Mouse (Mus musculus) hindbrain, embryonic 11.5 days (tissue): ENCODE measurements around the gene Arl8b. TPM values are rescaled to one million over a fixed set of nuclear protein-coding genes. Genes with fewer than 3 reads are reported as not detected.
"Not testable (repeated sequence)": the region's sequence is repeated elsewhere in the genome, so short reads cannot be mapped to it uniquely, and the experiment has no call there.

Source experiments
- ATAC-seq: fragments of 200-750 bp; cut with Nextera tagmentation; 2 replicates; pipeline ENCODE4 v1.8.0; 2017; ENCODE audit warnings: mild to moderate bottlenecking, moderate TSS enrichment, moderate library complexity; ENCODE audit not compliant: low FRiP score
- DNase-seq: peaks from one replicate; pipeline ENCODE4 v3.0.0-alpha.2; 2015; ENCODE audit warnings: low spot score
- H3K27ac ChIP-seq: fragments of 300-500 bp; sonication (generic); 2 replicates; pipeline ENCODE4 v1.5.1; 2014; ENCODE audit warnings: mild to moderate bottlenecking, low read depth, low read length
- H3K27me3 ChIP-seq: fragments of 300-500 bp; sonication (generic); 2 replicates; pipeline ENCODE4 v1.6.1; 2014; ENCODE audit warnings: mild to moderate bottlenecking, low read length, moderate library complexity, mixed read lengths; ENCODE audit not compliant: control insufficient read depth, insufficient read depth
- H3K36me3 ChIP-seq: fragments of 300-500 bp; sonication (generic); 2 replicates; pipeline ENCODE4 v1.6.1; 2014; ENCODE audit warnings: mild to moderate bottlenecking, low read length, moderate library complexity, mixed read lengths; ENCODE audit not compliant: control insufficient read depth, insufficient read depth
- H3K4me1 ChIP-seq: fragments of 300-500 bp; sonication (generic); replicated peaks from 2 replicates; pipeline ENCODE4 v1.6.1; 2014; ENCODE audit warnings: low read length, mixed read lengths; ENCODE audit not compliant: control insufficient read depth, insufficient read depth
- H3K4me2 ChIP-seq: fragments of 300-500 bp; sonication (generic); replicated peaks from 2 replicates; pipeline ENCODE4 v1.6.1; 2014; ENCODE audit warnings: mild to moderate bottlenecking, low read depth, low read length
- H3K4me3 ChIP-seq: fragments of 300-500 bp; sonication (generic); 2 replicates; pipeline ENCODE4 v1.5.1; 2014; ENCODE audit warnings: low read depth, low read length
- H3K9ac ChIP-seq: fragments of 300-500 bp; sonication (generic); 2 replicates; pipeline ENCODE4 v1.6.1; 2014; ENCODE audit warnings: low read depth, low read length
- H3K9me3 ChIP-seq: fragments of 300-500 bp; sonication (generic); 2 replicates; pipeline ENCODE4 v1.6.1; 2016; ENCODE audit warnings: low read length; ENCODE audit not compliant: control insufficient read depth
- WGBS: fragments of 180-500 bp; shearing (Covaris S2); extraction: QIAGEN DNeasy Blood & Tissue Kit; methylation state at CpG from one replicate; pipeline ENCODE4 v1.1.7; 2014; 5-methylcytosine and 5-hydroxymethylcytosine counted together
- polyA plus RNA-seq: library from polyadenylated mRNA; unstranded; fragments of >200 nt; fragmentation: Nextera tagmentation; extraction: Ambion mirVana; gene quantifications from 2 replicates; pipeline ENCODE4 v1.2.1, GENCODE M21; 2014

The Arl8b gene
- polyA plus RNA-seq, 1 experiment from 2014 or later = 77.3 TPM

GRCm38 (mm10) chr6:108852088-108852670, 69.3 kb downstream of the Arl8b start:
- no peak for ATAC-seq
- WGBS = 94% methylated on average over 8 of the region's 8 CpGs
- H3K4me3 ChIP-seq = no peak overlapping the region
- H3K9ac ChIP-seq = no peak overlapping the region
- no peaks in the 10 kb centered on the region for H3K4me1 ChIP-seq
- peaks cover 14% of the 10 kb centered on the region; the same call in 1 of the 2 replicates for H3K36me3 ChIP-seq
- no peak overlapping the region for H3K4me2 ChIP-seq
- H3K27me3 ChIP-seq = no peaks in the 10 kb centered on the region
- H3K9me3 ChIP-seq = no peaks in the 10 kb centered on the region
- DNase-seq = no peak
- H3K27ac ChIP-seq = no peak overlapping the region

- Histone ChIP-seq H3K27me3 (no peaks in the 10 kb centered on the region), H3K9me3 (no peaks in the 10 kb centered on the region), H3K27ac (no peak overlapping the region), H3K36me3 (peaks cover 14% of the 10 kb centered on the region; the same call in 1 of the 2 replicates), H3K4me3 (no peak overlapping the region), H3K4me1 (no peaks in the 10 kb centered on the region), H3K9ac (no peak overlapping the region), H3K4me2 (no peak overlapping the region)
- 91% methylated on average over 5 of the region's 5 CpGs for WGBS
- DNase-seq (no peak), ATAC-seq (no peak)
These were observed 70.1 kb downstream of the Arl8b start for GRCm38 (mm10) chr6:108852986-108853385.

GRCm38 (mm10) chr6:108858583-108858982, 75.7 kb downstream of the Arl8b start:
- H3K4me2 ChIP-seq = no peak overlapping the region
- H3K36me3 ChIP-seq = peaks cover 4% of the 10 kb centered on the region; the same call in 1 of the 2 replicates
- 94% methylated on average over 9 of the region's 9 CpGs for WGBS
- DNase-seq (no peak), ATAC-seq (no peak)
- H3K9ac ChIP-seq = no peak overlapping the region
- H3K9me3 ChIP-seq = no peaks in the 10 kb centered on the region; the same call in 1 of the 2 replicates
- H3K4me1 ChIP-seq = no peaks in the 10 kb centered on the region
- H3K27ac ChIP-seq = no peak overlapping the region
- no peaks in the 10 kb centered on the region for H3K27me3 ChIP-seq
- no peak overlapping the region for H3K4me3 ChIP-seq

GRCm38 (mm10) chr6:108861226-108861625, 78.3 kb downstream of the Arl8b start:
- Histone ChIP-seq H3K4me3 (no peak overlapping the region), H3K36me3 (no peaks in the 10 kb centered on the region), H3K27me3 (no peaks in the 10 kb centered on the region), H3K27ac (no peak overlapping the region), H3K9ac (no peak overlapping the region), H3K4me1 (no peaks in the 10 kb centered on the region), H3K4me2 (no peak overlapping the region), H3K9me3 (no peaks in the 10 kb centered on the region; the same call in 1 of the 2 replicates)
- ATAC-seq (no peak), DNase-seq (no peak)
- 73% methylated on average over 1 of the region's 1 CpGs for WGBS

- no peak overlapping the region for H3K9ac ChIP-seq
- no peaks in the 10 kb centered on the region; the same call in 1 of the 2 replicates for H3K9me3 ChIP-seq
- no peak overlapping the region for H3K4me3 ChIP-seq
- WGBS = 84% methylated on average over 2 of the region's 2 CpGs
- ATAC-seq (no peak), DNase-seq (no peak)
- no peaks in the 10 kb centered on the region for H3K27me3 ChIP-seq
- no peak overlapping the region for H3K4me2 ChIP-seq
- no peak overlapping the region for H3K27ac ChIP-seq
- no peaks in the 10 kb centered on the region for H3K36me3 ChIP-seq
- no peaks in the 10 kb centered on the region for H3K4me1 ChIP-seq
These were observed 79.6 kb downstream of the Arl8b start for GRCm38 (mm10) chr6:108862548-108862947.

- no peaks in the 10 kb centered on the region for H3K36me3 ChIP-seq
- no peak overlapping the region for H3K9ac ChIP-seq
- no peak overlapping the region for H3K4me2 ChIP-seq
- H3K4me1 ChIP-seq = no peaks in the 10 kb centered on the region
- no peaks in the 10 kb centered on the region for H3K27me3 ChIP-seq
- H3K9me3 ChIP-seq = no peaks in the 10 kb centered on the region; the same call in 1 of the 2 replicates
- no peak overlapping the region for H3K27ac ChIP-seq
- WGBS = 86% methylated on average over 5 of the region's 5 CpGs
- no peak for DNase-seq
- ATAC-seq = no peak
- H3K4me3 ChIP-seq = no peak overlapping the region
These were observed 83.4 kb downstream of the Arl8b start for GRCm38 (mm10) chr6:108866317-108866716.

- H3K36me3 ChIP-seq, ATAC-seq: not testable (repeated sequence)
- WGBS = 51% methylated on average over 2 of the region's 2 CpGs
These were observed 86.1 kb downstream of the Arl8b start for GRCm38 (mm10) chr6:108869031-108869430.

GRCm38 (mm10) chr6:108870421-108870820, 87.5 kb downstream of the Arl8b start:
- no peaks in the 10 kb centered on the region for H3K4me1 ChIP-seq
- no peak for DNase-seq
- no peak overlapping the region for H3K4me3 ChIP-seq
- no peak overlapping the region for H3K27ac ChIP-seq
- 91% methylated on average over 2 of the region's 2 CpGs for WGBS
- no peaks in the 10 kb centered on the region for H3K9me3 ChIP-seq
- no peaks in the 10 kb centered on the region for H3K36me3 ChIP-seq
- no peak overlapping the region for H3K9ac ChIP-seq
- ATAC-seq = no peak
- no peak overlapping the region for H3K4me2 ChIP-seq
- no peaks in the 10 kb centered on the region for H3K27me3 ChIP-seq

More at GRCm38 (mm10) chr6:108869031-108869430, 86.1 kb downstream of the Arl8b start:
- not testable (repeated sequence) for H3K27ac ChIP-seq, H3K4me3 ChIP-seq, H3K4me2 ChIP-seq, DNase-seq, H3K9ac ChIP-seq, H3K9me3 ChIP-seq, H3K27me3 ChIP-seq, H3K4me1 ChIP-seq

GRCm38 (mm10) chr6:108871251-108871650, 88.4 kb downstream of the Arl8b start:
- Histone ChIP-seq H3K4me3 (no peak overlapping the region), H3K27ac (no peak overlapping the region), H3K4me1 (no peaks in the 10 kb centered on the region), H3K27me3 (no peaks in the 10 kb centered on the region), H3K4me2 (no peak overlapping the region), H3K9me3 (no peaks in the 10 kb centered on the region), H3K36me3 (no peaks in the 10 kb centered on the region), H3K9ac (no peak overlapping the region)
- 92% methylated on average over 4 of the region's 4 CpGs for WGBS
- no peak for DNase-seq
- ATAC-seq = no peak
